Mouse (Mus musculus): ENCODE measurements around the gene Tas2r120.
"Not testable (repeated sequence)": the region's sequence is repeated elsewhere in the genome, so short reads cannot be mapped to it uniquely, and the experiment has no call there.

The Tas2r120 gene

DNA sequence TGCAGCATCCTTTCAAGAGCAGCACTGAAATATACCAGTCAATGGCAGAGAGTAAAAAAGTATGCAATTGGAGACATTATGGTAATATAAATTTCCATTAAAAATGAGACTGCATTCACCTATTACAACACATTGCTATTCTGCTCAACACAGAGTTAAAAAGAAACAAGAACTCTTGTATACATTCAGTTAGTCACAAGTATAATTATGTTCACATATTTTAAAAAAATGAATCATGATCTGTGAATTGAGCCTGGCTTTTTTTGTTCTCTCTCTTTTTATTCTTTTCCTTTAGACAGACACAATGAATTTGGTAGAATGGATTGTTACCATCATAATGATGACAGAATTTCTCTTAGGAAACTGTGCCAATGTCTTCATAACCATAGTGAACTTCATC, at the start of gene Tas2r120:
Gene Tas2r120, plus strand, starts transcription at position 301 of the 400 bp plus-strand sequence.
- DNase-seq = no peak

DNA sequence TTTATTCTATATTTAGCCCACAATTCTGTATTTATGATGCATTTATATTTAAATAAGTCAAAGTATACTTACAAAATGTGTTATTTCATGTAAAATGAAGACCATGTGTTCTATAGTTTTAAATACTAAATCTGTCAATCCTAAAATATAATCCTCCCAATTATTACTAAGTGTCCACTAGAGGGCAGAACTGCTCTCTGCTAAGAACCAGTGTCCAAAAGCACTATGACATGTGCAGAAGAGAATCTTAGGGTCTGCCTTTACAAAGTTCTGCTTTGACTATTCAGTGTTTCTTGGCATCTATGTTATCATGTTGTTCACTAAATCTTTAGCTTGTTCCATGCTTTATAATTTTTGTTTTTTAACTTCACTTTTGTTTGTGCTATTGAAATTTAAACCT, 7.4 kb upstream of the Tas2r120 start:
- no peak for DNase-seq

DNA sequence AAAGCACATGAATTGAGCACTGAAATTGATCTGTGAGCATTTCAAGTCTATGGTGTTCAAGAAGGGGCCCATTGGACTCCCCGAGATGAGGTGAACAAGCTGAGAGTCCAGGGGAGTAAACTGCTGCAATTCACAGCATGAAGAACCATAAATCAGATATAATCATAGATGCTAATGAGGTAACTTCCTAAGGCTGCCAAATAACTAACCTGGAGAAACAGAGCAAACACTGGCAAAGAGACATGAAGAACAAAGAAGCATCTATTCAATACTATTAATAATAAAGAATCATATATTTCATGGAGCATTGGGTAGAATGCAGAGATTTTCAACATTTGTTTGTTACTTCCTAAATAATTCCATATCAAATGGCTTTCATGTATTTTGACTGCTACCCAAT, 5.3 kb upstream of the Tas2r120 start, which contains the start of gene A630073D07Rik:
Gene A630073D07Rik, minus strand, starts transcription at position 101 of the 400 bp plus-strand sequence.
- no peak for DNase-seq

DNA sequence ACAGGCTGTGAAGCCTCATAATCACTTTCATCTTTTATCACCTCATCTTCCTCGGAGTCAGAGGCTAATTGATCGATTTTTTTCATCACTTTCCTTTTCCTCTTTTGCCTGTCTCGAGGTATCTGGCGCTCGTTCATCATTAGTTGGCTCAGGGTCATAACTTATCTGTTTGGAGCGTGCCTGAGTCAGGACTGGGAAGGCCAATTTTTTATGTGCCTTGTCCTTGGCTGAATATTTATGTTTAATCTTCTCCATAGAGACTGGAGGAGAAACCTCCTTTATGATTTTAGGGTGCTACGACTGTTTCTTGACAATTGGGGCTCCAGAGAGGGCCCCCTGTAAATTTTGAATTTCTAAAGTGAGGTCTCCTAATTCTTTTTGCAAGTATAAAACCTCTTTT, 34.8 kb downstream of the Tas2r120 start:
- DNase-seq = not testable (repeated sequence)

DNA sequence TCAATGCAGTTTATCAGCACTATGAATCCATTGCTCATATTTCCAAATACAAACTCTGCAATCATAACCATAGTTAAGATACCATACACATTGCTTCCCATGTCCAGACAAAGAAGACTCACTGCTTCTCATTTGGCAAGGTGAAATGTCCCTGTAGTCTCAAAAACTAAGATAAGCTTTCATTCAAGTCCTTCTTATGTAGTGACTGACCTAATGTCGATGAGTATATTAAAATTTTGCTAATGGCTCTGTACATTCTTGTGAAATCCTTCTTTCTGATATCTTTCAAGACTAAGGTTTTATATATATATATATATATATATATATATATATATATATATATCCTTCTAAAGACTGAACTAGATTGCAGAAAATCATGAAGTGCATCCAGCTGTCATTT, 44.2 kb downstream of the Tas2r120 start, which contains the start of gene Tas2r121:
Gene Tas2r121, minus strand, starts transcription at position 101 of the 400 bp plus-strand sequence.
- DNase-seq = no peak

Measured in thymus, adult 18-20 months (tissue).